Mouse (Mus musculus) bone marrow macrophage, adult 2 months (primary cell): ENCODE results near the gene Ulk4.

Source experiments
- CTCF ChIP-seq: IDR thresholded peaks from 2 replicates; pipeline ENCODE4 v1.5.1; 2012; ENCODE audit warnings: low read depth, mild to moderate bottlenecking, low read length, moderate library complexity
- POLR2A ChIP-seq: IDR thresholded peaks from 2 replicates; pipeline ENCODE4 v1.6.1; 2012; ENCODE audit warnings: mild to moderate bottlenecking, low read depth, low read length, borderline replicate concordance

GRCm38 (mm10) chr9:121247047-121247446 is 29.9 kb downstream of the Ulk4 start:
- no peak for TF ChIP-seq CTCF
- TF ChIP-seq POLR2A = no peak
